Mouse (Mus musculus) liver, adult 10 weeks (tissue): ENCODE data around the gene Wfdc6b. TPM values are rescaled to one million over a fixed set of nuclear protein-coding genes. Genes with fewer than 3 reads are reported as not detected.

Experiments
- polyA plus RNA-seq: library from polyadenylated mRNA; stranded (reverse); fragments of 350-450 nt; fragmentation: Illumina TruSeq; extraction: RNeasy Lipid Tissue Mini Kit (QIAGEN cat#74804); gene quantifications from one replicate; pipeline ENCODE4 v1.2.3, GENCODE M21; 2014; ENCODE audit warnings: low read depth, low replicate concordance

The Wfdc6b gene
- polyA plus RNA-seq: not detected

DNA sequence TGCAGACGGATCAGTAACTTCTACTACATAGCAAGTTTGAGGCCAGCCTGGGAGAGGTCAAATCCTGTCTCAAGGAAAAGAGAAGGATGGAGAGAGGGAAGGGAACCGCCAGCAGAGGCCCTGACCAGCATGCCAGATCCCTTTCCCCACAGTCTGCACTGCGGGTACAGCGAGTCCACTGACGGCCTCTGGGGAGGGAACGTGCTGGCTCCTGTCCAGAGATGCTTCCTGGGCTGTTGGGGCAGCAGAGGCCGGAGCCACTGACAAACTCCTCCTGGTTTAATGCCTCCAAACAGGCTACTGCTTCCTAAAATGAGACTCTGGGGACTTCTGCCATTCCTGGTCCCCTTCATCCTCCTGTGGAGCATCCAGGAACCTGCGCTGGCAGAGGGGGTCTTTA lies at the start of gene Wfdc6b, which contains the start of gene Wfdc8:
Gene Wfdc6b (plus strand): TSS at position 52 of the 400 bp plus-strand sequence.
Gene Wfdc8 (minus strand): TSS at position 156 of the 400 bp plus-strand sequence.

DNA sequence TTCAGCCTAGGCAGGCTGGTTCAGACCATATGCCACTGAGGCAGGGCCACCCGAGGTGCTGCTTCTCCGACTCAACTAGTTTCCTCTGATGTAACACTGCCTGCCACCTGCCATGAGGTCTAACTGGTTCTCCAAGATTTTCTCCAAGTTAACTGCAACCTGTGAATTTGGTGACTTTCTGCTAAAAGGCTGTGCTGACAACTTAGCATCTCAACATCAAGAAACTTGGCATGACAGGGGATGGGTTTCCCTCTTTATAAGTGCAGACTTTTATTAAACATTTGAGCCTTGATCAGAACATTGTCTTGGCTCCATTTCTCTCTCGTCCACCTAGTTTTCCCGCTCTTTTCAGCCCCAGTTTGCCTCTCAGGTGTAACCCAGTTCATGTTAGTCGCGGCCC lies 40.0 kb upstream of the Wfdc6b start, which contains the start of gene Spint3:
Gene Spint3 (minus strand): TSS at position 101 of the 400 bp plus-strand sequence.

DNA sequence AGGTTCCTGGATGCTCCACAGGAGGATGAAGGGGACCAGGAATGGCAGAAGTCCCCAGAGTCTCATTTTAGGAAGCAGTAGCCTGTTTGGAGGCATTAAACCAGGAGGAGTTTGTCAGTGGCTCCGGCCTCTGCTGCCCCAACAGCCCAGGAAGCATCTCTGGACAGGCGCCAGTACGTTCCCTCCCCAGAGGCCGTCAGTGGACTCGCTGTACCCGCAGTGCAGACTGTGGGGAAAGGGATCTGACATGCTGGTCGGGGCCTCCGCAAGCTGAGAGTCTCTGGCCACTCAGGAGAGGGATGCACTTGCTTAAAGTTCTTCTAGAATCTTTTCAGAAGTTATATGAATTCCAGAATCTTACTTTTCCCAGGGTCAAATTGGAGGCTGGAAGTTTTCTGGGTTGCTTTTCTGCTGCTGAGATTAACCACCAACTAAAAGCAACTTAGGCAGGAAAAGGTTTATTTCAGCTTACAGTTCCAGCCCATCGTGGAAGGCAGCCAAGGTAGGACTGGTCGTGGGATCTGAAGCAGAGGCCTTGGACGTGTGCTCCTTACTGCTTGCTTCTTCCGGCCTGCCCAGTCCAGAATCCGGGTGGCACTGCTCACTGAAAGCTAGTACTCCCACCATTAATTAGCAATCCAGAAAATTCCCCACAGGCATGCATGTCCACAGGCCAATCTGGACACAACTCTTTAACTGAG lies 28.1 kb upstream of the Wfdc6b start, which contains the start of gene Wfdc6a:
Gene Wfdc6a (minus strand): TSS at position 423 of the 701 bp plus-strand sequence.

DNA sequence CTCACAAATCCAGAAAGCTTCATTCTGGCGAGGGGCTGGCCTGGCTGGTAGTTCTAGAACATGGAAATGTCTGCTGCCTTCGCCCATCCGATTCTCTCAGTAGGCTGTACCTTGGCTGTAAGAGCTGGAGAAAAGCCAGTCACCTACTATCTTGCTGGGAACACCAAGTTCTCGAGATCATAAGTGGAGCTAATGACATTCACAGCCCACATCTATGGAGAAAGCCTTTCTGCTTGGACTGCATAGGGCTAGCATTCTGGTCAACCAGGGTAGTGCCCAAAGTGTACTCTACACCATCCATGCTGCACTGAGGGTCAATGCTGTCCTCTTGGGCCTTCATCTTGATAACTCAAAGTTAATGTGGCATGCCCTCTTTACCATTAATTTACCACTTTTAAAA lies 19.8 kb upstream of the Wfdc6b start, which contains the start of gene Eppin:
Gene Eppin (minus strand): TSS at position 101 of the 400 bp plus-strand sequence.

GRCm38 (mm10) chr2:164638696-164639095 lies 25.4 kb downstream of the Wfdc6b start, which contains the start of gene Wfdc16:
Wfdc16 (minus strand) TSS chr2:164638796.

GRCm38 (mm10) chr2:164655858-164656257 lies 42.5 kb downstream of the Wfdc6b start, which contains the start of gene Wfdc10:
Wfdc10 (plus strand) TSS chr2:164656046.

DNA sequence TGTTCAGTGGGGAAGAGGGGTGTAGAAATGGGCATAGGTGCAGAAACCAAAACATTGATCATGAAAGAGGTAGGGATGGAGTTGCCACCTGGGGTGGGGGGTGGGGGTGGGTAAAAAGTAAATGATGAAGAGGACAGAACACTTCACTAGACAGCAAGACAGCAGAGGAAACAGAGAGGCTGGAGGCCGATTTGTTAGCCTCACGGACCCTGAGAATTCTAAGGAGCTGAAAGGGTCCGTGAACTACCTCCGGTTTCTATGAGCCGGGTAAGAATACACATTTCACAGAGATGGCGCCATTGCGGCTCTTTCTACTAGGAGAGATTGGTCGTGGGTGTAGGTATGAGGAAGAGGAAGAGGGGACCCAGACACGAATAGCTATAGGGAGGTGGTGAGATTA lies 43.2 kb downstream of the Wfdc6b start, which contains the start of gene Wfdc9:
Gene Wfdc9 (minus strand): TSS at position 101 of the 400 bp plus-strand sequence.

Other genes with a start within 250 kb of the Wfdc6b start
- 0.66 TPM for gene Slpi, start 224.4 kb upstream of the Wfdc6b start, polyA plus RNA-seq
- gene Rbpjl, start 210.4 kb upstream of the Wfdc6b start, polyA plus RNA-seq: not detected
- not detected for gene Matn4, start 208.4 kb upstream of the Wfdc6b start, polyA plus RNA-seq
- 223 TPM for gene Sdc4, start 169.6 kb upstream of the Wfdc6b start, polyA plus RNA-seq
- 7.8 TPM for gene Sys1, start 156.6 kb upstream of the Wfdc6b start, polyA plus RNA-seq
- gene Gm20458, start 152.6 kb upstream of the Wfdc6b start, polyA plus RNA-seq: not detected
- not detected for gene Trp53tg5, start 139.8 kb upstream of the Wfdc6b start, polyA plus RNA-seq
- gene Dbndd2, start 127.4 kb upstream of the Wfdc6b start, polyA plus RNA-seq: 2.1 TPM
- gene Pigt, start 116.0 kb upstream of the Wfdc6b start, polyA plus RNA-seq: 7.5 TPM
- gene Wfdc2, start 51.1 kb upstream of the Wfdc6b start, polyA plus RNA-seq: not detected
- not detected for gene Spint3, start 40.1 kb upstream of the Wfdc6b start, polyA plus RNA-seq
- not detected for gene Wfdc6a, start 28.1 kb upstream of the Wfdc6b start, polyA plus RNA-seq
- gene Eppin, start 19.9 kb upstream of the Wfdc6b start, polyA plus RNA-seq: not detected
- not detected for gene Wfdc8, start 104 bp downstream of the Wfdc6b start, polyA plus RNA-seq
- 0.37 TPM for gene Wfdc16, start 25.3 kb downstream of the Wfdc6b start, polyA plus RNA-seq
- gene Wfdc10, start 42.5 kb downstream of the Wfdc6b start, polyA plus RNA-seq: not detected
- gene Wfdc9, start 43.1 kb downstream of the Wfdc6b start, polyA plus RNA-seq: not detected
- not detected for gene Wfdc11, start 60.6 kb downstream of the Wfdc6b start, polyA plus RNA-seq
- gene Wfdc13, start 71.6 kb downstream of the Wfdc6b start, polyA plus RNA-seq: not detected
- not detected for gene Spint4, start 85.0 kb downstream of the Wfdc6b start, polyA plus RNA-seq
- not detected for gene Spint5, start 101.8 kb downstream of the Wfdc6b start, polyA plus RNA-seq
- not detected for gene Wfdc3, start 132.4 kb downstream of the Wfdc6b start, polyA plus RNA-seq
- 1.6 TPM for gene Dnttip1, start 132.5 kb downstream of the Wfdc6b start, polyA plus RNA-seq
- not detected for gene Ube2c, start 156.4 kb downstream of the Wfdc6b start, polyA plus RNA-seq
- gene Tnnc2, start 166.4 kb downstream of the Wfdc6b start, polyA plus RNA-seq: not detected
- gene Snx21, start 172.3 kb downstream of the Wfdc6b start, polyA plus RNA-seq: 1.1 TPM
- gene Acot8, start 191.4 kb downstream of the Wfdc6b start, polyA plus RNA-seq: 0.93 TPM
- gene Zswim3, start 191.6 kb downstream of the Wfdc6b start, polyA plus RNA-seq: 0.90 TPM
- 0.95 TPM for gene Zswim1, start 209.2 kb downstream of the Wfdc6b start, polyA plus RNA-seq
- gene Spata25, start 215.0 kb downstream of the Wfdc6b start, polyA plus RNA-seq: not detected
- gene Ctsa, start 219.4 kb downstream of the Wfdc6b start, polyA plus RNA-seq: 46.3 TPM
- not detected for gene Neurl2, start 219.9 kb downstream of the Wfdc6b start, polyA plus RNA-seq
- 3.6 TPM for gene Pltp, start 244.2 kb downstream of the Wfdc6b start, polyA plus RNA-seq